Mouse (Mus musculus): ENCODE data around the gene Sdk2. TPM values are rescaled to one million over a fixed set of nuclear protein-coding genes. Genes with fewer than 3 reads are reported as not detected.

Sdk2 gene
- polyA plus RNA-seq, 1 experiment = 8.6 TPM

DNA sequence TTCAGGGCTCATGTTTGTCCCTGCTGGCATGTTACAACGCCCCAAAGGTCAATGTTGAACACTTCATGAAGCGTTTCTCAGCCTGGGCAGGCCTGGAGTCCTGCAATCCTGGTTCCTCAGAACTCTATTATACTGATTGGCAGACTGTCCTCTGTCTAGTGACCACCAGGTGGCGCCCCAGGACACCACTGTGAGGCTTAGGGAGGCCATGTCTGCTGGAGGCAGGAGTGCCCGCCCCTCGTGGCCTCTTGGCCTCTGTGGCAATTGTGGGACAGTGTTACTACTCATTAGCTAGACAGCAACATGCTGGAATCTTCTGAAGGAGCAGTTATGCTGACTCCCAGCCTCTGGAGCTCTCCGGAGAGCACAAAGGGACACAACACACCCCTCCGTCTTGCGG lies 201.2 kb downstream of the Sdk2 start:
- DNase-seq (ENCODE audit: extremely low spot score in 1 of 2, low spot score in 1 of 2) = peak; percentile 44 to 90

- DNase-seq (ENCODE audit: extremely low spot score in 1 of 2, low spot score in 1 of 2) = peak in 1 of 2 experiments; percentile 27
These were observed 203.4 kb downstream of the Sdk2 start for GRCm38 (mm10) chr11:113863408-113863807.

DNA sequence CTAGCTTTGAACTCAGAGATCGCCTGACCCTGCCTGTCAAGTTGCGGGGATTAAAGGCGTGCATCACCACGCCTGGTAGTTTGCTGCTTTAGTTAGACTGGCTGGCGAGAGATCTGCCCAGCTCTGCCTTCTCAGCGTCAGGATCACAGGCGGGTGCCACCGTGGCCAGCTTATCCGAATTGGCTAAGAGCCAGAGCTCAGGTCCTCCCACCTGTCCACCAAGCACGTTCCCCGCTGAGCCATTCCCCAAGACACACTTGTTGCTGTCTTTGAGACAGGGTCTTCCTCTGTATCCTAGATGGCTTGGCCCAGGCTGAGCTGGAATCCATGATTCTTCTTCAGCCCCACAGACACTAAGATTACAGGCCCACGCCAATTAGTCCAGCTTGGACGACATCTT lies 211.2 kb downstream of the Sdk2 start:
- DNase-seq (ENCODE audit: extremely low spot score in 1 of 2, low spot score in 1 of 2) = no peak

DNA sequence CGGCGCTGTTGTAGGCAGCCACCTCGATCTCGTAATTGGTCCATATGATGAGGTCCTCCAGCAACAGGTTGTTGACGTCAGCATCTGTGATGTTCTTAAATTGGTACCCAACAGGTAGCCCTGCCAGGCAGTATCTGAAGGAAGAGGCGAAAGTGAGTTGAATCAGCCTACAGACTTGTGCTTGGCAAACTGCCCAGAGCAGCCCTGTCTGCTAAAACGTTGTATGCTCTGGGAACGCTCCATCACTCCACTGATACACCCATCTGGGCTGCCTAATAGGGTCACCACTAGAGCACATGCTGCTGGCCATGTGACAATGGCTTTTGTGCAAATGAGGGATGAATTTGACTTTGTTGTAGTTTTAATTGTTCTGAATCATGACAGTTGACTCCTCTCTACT lies 215.1 kb downstream of the Sdk2 start:
- peak in 1 of 2 experiments; percentile 42 for DNase-seq (ENCODE audit: extremely low spot score in 1 of 2, low spot score in 1 of 2)

GRCm38 (mm10) chr11:113849322-113849721 lies 217.5 kb downstream of the Sdk2 start:
- no peak for DNase-seq (ENCODE audit: extremely low spot score in 1 of 2, low spot score in 1 of 2)

DNA sequence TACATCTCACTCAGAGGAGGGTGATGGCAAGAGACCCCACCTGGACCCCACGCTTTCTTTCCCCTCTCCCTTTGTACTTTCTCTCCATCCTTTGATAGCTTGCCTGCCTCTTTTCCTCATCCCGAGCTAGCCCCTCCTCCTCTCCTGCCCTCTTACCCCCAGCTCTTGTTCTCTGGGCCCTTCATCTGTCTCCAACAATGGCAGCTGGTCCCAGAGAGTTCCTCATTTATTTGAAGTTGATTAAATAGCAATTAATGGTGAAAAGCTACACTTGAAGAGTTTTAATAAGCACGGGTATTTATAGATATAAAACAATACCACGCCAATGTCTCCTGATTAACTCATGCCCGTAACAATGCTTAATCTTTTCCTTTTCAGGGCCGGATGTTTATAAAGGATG lies 222.9 kb downstream of the Sdk2 start:
- DNase-seq (ENCODE audit: extremely low spot score in 1 of 2, low spot score in 1 of 2) = no peak

DNA sequence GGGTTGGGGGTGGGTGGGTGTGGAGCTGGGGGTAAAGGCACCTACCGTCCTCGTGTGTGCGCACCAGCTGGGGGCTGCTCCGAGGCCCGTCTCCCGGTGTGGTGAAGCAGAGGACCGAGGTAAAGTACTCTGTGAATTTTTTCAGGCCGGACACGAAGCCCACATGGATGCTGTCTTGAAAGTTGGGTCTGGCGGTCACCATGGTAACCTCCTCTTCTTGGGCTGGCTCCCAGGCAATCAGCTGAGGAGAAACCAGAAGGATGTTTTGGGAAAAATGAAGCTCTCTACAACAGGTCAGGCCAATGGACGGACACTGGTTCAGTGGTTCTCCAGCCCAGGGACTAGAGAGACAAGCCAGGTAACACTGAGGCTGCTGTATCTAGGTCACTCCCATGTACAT lies 224.0 kb downstream of the Sdk2 start:
- no peak for DNase-seq (ENCODE audit: extremely low spot score in 1 of 2, low spot score in 1 of 2)

DNA sequence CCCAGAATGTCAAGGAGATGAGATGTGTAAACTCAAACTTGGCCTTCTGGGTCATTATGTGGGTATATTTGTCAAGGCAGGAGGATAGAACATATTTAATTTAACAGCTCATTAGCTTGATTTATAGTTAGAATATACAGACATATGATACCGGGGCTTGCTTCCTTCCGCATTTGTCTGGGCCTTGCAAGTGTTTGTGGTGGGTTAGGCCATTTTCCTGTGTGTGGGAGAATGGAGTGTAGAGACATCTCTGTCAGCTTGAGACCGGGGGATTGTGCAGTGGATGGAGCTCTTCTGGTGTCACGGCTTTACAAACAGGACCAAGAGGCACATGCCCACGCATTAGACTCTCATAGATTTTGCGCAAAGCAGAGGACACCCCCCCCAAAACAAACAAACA lies 235.2 kb downstream of the Sdk2 start:
- no peak for DNase-seq (ENCODE audit: extremely low spot score in 1 of 2, low spot score in 1 of 2)

- no peak for DNase-seq (ENCODE audit: extremely low spot score in 1 of 2, low spot score in 1 of 2)
These were observed 238.7 kb downstream of the Sdk2 start for GRCm38 (mm10) chr11:113828081-113828554.

DNA sequence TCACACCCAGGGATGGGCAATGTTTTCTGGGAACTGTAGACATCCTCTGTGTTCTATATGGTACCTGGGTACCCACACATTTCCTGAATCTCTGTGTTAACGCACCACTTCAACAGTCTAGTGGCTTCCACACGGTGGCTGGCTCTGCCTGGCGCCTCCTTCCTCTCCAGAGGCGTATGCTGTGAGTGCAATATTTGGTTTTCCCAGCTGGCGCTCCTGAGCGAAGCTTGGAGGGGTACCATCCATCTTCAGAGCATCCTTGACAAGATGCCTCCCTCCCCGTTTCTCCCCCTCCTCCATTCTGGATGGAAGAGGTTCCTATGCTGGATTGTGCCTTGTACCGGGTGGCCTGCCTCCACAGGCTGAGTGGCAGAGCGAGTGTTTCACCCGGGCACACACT lies 246.8 kb downstream of the Sdk2 start:
- DNase-seq (ENCODE audit: extremely low spot score in 1 of 2, low spot score in 1 of 2) = no peak

DNA sequence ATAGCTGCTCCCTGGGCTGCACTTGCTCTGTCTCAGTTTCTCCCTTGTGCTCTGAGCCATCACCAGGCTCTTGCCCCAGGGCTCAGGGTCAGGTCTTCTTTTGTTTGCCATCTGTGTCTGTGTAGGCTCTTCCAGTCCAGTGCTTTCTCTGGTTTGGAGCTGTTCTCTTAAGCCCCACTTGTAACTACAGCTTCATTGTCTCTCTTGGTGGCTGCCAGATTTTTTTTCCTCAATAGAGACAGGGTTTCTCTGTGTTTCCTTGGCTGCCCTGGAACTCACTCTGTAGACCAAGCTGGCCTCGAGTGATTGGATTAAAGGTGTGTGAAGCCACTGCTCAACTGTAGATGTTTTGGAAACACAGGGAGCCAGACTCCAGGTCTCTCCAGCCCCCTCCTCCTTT lies 247.8 kb downstream of the Sdk2 start:
- no peak for DNase-seq (ENCODE audit: extremely low spot score in 1 of 2, low spot score in 1 of 2)

DNA sequence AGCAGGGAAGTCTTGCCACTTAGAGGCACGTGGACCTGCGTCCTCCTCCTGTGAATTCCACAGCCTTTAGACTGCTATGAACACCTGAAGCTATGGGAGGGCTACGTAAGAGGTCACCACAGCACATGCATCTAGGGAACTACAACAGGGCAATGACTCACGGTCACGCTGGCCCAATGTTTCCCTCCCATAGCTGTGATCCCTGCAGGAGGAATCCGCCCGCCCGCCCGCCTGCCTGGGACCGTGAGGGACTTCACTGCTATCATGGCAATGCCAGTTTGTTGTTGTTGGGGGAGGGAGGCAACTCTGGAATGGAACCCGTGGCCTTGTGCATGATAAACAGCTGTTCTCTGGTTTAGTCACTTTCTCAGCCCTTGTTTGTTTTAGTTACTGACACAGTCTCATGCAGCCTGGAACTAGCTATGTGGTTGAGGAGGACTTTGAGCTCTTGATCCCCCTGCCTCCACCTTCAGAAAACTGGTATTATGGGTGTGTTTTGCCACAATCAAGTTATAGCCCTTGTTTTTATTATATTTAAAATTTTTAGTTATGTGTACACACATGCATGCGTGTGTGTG lies 249.8 kb downstream of the Sdk2 start:
- DNase-seq (ENCODE audit: extremely low spot score in 1 of 2, low spot score in 1 of 2) = no peak

DNA sequence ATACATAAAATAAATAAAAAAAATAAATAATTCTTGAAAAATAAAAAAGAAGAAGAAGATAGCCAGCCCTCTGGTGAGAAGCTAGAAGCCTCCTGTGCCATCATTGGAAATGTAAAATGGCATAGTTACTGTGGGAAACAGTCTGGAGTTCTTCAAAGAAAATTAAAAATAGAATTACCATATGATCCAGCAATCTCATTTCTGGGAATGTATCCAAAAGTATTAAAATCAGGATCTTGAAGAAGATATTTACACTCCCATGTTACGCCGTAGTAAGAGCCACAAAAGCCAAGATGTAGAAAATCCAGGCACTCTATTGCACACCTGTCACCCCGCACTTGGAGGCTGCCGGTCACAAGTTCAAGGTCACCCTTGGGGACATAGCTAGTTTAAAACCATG lies 250.4 kb downstream of the Sdk2 start:
- DNase-seq (ENCODE audit: extremely low spot score in 1 of 2, low spot score in 1 of 2) = peak in 1 of 2 experiments; percentile 58

GRCm38 (mm10) chr11:113811546-113812339 lies 255.1 kb downstream of the Sdk2 start:
- DNase-seq (ENCODE audit: extremely low spot score in 1 of 2, low spot score in 1 of 2) = no peak

DNA sequence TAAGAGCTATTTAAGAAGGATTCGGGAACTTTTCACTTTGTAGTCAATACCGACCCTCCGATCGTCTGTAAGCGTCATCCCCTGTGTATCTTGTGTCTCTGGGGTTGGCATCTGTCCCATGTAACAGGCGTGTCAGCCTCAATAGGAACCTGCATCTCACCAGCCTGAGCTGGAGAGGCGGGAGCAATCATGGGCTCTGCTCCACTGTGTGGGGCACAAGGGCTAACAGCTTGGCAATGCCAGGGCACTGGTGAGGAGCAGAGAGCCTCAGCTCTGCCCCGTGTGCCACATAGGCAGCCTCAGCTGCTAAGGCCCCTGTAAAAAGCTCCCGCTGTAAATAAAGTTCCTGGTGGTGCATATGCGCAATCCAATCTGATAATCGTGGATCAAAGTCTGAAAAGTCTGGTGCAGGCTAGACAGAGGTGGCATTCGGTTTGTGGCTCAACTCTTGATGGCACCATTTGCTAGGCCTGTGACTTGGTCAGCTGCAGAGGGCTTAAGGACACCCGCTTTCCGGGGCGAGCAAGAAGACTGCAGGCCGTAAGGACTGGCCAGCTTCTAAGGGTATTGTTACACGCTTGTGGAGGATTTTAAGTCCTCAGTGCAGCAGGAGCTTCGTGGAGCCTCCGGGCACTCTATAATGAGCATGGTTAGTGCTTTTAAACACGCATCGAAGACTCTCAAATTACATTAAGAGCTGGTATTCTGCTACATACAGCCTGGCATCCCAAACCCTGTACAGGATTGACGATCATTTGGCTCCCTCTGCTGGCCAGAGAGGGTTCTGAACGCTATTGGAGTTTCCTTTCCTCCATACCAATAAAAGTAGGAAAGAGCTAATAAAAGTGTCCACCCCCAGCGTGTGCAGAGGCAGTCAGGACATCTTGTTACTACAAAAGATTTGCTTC lies 256.0 kb downstream of the Sdk2 start:
- peak; percentile 69 to 94 for DNase-seq (ENCODE audit: extremely low spot score in 1 of 2, low spot score in 1 of 2)

DNA sequence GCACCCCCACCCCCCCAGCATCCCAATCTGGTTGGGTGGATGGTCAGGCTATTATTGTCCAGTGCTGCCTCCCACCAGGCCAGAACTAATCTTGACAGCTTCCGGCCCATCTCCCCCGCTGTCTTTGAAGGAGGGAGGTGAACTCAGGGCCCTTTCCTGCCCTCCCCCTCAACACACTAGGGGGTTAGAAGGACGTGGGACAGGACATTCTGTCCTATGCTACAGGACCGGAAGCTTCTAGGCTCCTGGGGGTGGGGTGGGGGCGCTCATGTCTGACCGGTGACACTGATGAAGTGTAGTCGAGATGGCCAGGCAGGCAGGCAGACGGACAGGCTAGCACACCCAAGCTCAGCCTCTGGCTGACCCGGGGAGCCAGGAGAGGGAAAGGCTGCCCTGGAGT lies 259.8 kb downstream of the Sdk2 start:
- no peak for DNase-seq (ENCODE audit: extremely low spot score in 1 of 2, low spot score in 1 of 2)

DNA sequence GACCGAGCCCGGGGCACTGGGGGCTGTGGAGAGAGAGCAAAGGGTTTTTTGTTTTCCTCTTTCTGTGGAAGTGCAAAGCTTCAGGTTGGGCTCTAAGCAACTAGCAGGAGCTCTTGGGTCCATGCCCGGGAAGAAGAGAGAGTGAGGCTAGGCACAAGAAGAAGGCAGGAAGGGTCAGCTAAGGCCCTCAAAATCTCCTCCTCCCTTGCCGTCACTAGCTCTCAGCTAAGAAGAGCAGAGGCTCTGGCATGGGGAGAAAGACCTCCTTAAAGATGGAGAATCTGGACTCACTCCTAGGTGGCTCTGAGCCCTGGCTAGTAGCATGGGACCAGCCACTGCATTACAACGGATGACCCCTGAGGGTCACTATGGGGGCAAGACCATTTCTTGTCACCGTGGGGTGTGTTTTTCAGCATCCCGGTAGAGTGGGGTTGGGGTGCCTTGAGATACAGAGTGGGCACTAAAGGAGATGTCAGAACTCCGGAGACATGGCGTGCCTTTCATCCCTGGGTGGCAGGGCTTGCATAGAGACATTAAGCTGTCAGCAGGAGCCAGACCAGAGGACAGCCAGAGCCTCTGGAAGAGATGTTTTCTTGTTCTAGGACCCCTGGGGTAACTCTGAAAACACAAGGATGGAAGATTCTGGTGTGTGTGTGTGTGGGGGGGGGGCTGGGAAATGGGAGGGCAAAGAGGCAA lies 260.3 kb downstream of the Sdk2 start:
- DNase-seq (ENCODE audit: extremely low spot score in 1 of 2, low spot score in 1 of 2) = peak in 1 of 2 experiments; percentile 44

DNA sequence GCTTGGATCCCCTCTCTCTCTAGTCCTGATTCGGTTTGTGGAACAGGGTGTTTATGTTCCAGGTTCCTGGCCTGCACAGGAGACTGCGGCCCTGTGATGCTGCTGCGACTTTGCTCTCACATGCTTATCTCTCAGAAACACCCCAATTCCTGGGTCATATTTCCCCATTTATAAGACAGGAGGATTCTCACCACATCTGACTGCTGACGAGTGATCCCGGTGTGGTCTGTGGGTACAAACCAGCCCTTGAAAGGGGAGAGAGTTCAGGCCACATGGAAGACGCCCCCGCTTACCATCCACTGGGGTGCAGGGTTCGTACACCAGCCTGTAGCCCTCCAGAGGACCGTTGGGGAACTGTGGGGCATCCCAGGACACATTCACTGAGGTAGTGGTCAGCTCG lies 260.9 kb downstream of the Sdk2 start:
- DNase-seq (ENCODE audit: extremely low spot score in 1 of 2, low spot score in 1 of 2) = no peak

GRCm38 (mm10) chr11:113803321-113803941 lies 263.4 kb downstream of the Sdk2 start:
- DNase-seq (ENCODE audit: extremely low spot score in 1 of 2, low spot score in 1 of 2) = no peak

GRCm38 (mm10) chr11:113802456-113802855 lies 264.4 kb downstream of the Sdk2 start:
- no peak for DNase-seq (ENCODE audit: extremely low spot score in 1 of 2, low spot score in 1 of 2)

All from frontal cortex, adult 2 months (tissue).